Mouse (Mus musculus) forebrain, embryonic 12.5 days (tissue): Measurements from ENCODE around the gene Smtn. TPM values are rescaled to one million over a fixed set of nuclear protein-coding genes. Genes with fewer than 3 reads are reported as not detected.

ENCODE experiments used
- ATAC-seq: fragments of 200-750 bp; cut with Nextera tagmentation; 2 replicates; pipeline ENCODE4 v1.8.0; 2017; ENCODE audit warnings: moderate TSS enrichment; ENCODE audit not compliant: low FRiP score
- H3K27ac ChIP-seq: fragments of 300-500 bp; sonication (generic); 2 replicates; pipeline ENCODE4 v1.5.1; 2016; ENCODE audit warnings: mild to moderate bottlenecking
- H3K27me3 ChIP-seq: fragments of 300-500 bp; sonication (generic); 2 replicates; pipeline ENCODE4 v1.6.1; 2016; ENCODE audit warnings: mild to moderate bottlenecking
- H3K36me3 ChIP-seq: fragments of 300-500 bp; sonication (generic); replicated peaks from 2 replicates; pipeline ENCODE4 v1.6.1; 2016; ENCODE audit warnings: mild to moderate bottlenecking
- H3K4me1 ChIP-seq: fragments of 300-500 bp; sonication (generic); 2 replicates; pipeline ENCODE4 v1.6.1; 2016
- H3K4me2 ChIP-seq: fragments of 300-500 bp; sonication (generic); 2 replicates; pipeline ENCODE4 v1.6.1; 2016; ENCODE audit warnings: mild to moderate bottlenecking, moderate library complexity
- H3K4me3 ChIP-seq: fragments of 300-500 bp; sonication (generic); replicated peaks from 2 replicates; pipeline ENCODE4 v1.5.1; 2016; ENCODE audit warnings: mild to moderate bottlenecking
- H3K9ac ChIP-seq: fragments of 300-500 bp; sonication (generic); 2 replicates; pipeline ENCODE4 v1.6.1; 2016; ENCODE audit warnings: mild to moderate bottlenecking
- H3K9me3 ChIP-seq: fragments of 300-500 bp; sonication (generic); 2 replicates; pipeline ENCODE4 v1.6.1; 2016
- WGBS: fragments of 180-500 bp; shearing (Covaris S2); methylation state at CpG from one replicate; pipeline ENCODE4 v1.1.7; 2016; 5-methylcytosine and 5-hydroxymethylcytosine counted together
- polyA plus RNA-seq: library from polyadenylated mRNA; unstranded; fragments of >200 nt; fragmentation: Nextera tagmentation; extraction: Ambion mirVana; gene quantifications from 2 replicates; pipeline ENCODE4 v1.2.1, GENCODE M21; 2016

Gene Smtn
- polyA plus RNA-seq, 1 experiment from 2014 or later = 36.2 TPM

DNA sequence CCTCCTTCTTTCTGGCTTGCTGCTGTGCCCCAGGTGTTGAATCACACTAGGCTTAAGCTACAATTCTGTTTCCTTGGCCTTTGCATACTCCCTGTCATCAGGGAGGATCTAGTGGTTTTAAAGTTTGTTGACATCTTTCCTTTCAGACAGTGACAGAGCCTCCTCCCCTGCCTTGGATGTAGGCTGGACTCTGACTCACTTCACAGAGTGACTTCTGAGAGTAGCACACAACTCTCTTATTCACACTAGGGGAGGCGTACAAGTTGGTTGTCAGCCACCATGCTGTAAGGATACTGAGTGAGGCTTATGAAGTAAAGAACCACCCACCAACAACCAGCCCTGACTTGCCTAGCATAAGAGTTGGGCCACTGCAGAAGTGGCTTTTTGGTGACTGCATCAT is 27.5 kb upstream of the Smtn start:
- 94% methylated on average over 1 of the region's 1 CpGs for WGBS
- Histone ChIP-seq H3K4me2 (no peak overlapping the region), H3K27me3 (no peaks in the 10 kb centered on the region), H3K9me3 (no peaks in the 10 kb centered on the region), H3K27ac (no peak overlapping the region), H3K4me3 (no peak overlapping the region), H3K36me3 (no peaks in the 10 kb centered on the region), H3K9ac (no peak overlapping the region), H3K4me1 (peaks cover under 1% of the 10 kb centered on the region; the same call in 1 of the 2 replicates)
- no peak for ATAC-seq

DNA sequence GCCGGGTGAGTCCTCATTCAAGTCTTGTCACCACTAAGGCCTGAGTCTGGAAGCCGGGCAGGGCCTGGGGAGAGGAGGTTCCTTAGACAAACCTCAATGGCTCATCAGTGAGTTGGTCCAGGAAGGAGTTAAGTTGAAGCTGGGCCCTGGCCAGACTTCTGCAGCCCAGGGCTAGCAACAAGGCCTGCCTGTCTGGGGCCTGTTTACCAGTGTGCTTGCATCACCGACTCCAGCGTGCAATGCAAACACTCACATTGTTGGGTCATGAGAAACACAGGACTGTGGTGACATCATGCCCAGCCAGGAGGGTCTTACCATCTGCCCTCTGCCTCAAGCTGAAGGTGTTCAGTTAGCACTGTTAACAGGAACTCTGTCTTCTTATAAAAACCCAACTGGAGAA is 25.6 kb upstream of the Smtn start:
- Histone ChIP-seq H3K9ac (no peak overlapping the region), H3K4me3 (no peak overlapping the region), H3K4me2 (no peak overlapping the region), H3K4me1 (no peaks in the 10 kb centered on the region), H3K36me3 (no peaks in the 10 kb centered on the region), H3K27ac (no peak overlapping the region), H3K27me3 (no peaks in the 10 kb centered on the region), H3K9me3 (no peaks in the 10 kb centered on the region)
- no peak for ATAC-seq
- 87% methylated on average over 4 of the region's 4 CpGs for WGBS

DNA sequence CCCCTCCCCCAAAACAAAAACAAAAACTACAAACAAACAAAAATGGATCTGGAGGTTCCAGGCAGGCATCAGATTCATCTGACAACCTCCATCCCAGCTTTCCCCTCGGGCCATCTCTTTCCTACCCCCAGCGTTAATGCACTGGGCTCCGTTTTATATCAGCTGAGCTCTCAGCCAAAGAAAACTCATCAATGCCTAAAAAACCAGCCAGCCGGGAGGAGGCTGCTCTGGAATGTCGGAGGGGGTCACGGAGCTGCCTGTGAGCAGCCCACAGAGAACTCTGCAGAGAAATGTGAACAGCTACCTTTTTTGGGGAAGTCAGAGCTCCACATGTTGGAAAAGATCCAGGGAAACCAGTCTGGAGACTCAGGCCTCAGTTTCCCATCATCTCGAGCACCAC is 24.0 kb upstream of the Smtn start:
- WGBS = 64% methylated on average over 7 of the region's 7 CpGs
- H3K27me3 ChIP-seq = no peaks in the 10 kb centered on the region
- no peak overlapping the region for H3K27ac ChIP-seq
- H3K4me3 ChIP-seq = no peak overlapping the region
- no peaks in the 10 kb centered on the region for H3K36me3 ChIP-seq
- no peak overlapping the region for H3K9ac ChIP-seq
- H3K4me1 ChIP-seq = no peaks in the 10 kb centered on the region
- H3K4me2 ChIP-seq = no peak overlapping the region
- ATAC-seq = no peak
- no peaks in the 10 kb centered on the region for H3K9me3 ChIP-seq

DNA sequence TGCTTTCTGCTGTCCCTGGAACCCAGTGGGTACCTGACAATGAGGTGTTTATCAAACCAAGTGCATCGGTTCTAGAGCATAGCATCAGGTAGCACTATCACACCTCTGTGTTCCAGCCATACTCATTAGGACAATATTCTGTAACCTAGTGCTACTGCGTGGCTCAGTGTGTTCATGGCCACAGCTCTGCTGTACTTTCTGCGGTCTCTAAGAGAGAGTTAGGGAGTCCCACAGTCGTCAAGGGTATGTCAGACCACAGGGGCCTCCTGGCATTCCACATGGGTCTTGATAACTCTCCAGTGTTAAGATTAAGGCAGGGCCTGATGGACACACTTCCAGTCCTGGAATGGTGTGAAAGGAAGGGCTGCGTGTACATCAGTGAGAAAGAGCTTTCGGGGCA is 23.4 kb upstream of the Smtn start:
- Histone ChIP-seq H3K4me3 (no peak overlapping the region), H3K4me2 (no peak overlapping the region), H3K27ac (no peak overlapping the region), H3K36me3 (no peaks in the 10 kb centered on the region), H3K4me1 (no peaks in the 10 kb centered on the region), H3K9me3 (no peaks in the 10 kb centered on the region), H3K9ac (no peak overlapping the region), H3K27me3 (no peaks in the 10 kb centered on the region)
- ATAC-seq = no peak
- WGBS = 87% methylated on average over 6 of the region's 6 CpGs

DNA sequence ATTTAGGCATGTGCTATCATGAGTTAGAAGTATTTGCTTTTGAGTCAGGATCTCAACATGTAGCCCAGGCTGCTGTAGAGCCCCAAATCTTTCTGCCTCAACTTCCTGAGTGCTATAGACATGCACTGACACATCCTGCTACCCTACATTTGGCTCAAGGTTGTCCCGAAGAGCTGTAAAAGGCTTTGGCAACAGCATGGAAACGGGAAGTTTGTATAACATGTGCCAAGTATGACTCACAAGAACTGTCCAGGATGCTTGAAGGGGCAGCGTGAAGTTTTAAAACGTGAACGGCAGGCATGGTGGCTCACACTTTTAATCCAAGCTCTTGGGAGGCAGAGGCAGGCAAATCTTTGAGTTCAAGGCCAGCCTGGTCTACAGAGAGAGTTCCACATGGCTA is 19.8 kb upstream of the Smtn start:
- no peaks in the 10 kb centered on the region for H3K36me3 ChIP-seq
- no peaks in the 10 kb centered on the region for H3K9me3 ChIP-seq
- WGBS = 90% methylated on average over 5 of the region's 5 CpGs
- no peaks in the 10 kb centered on the region for H3K27me3 ChIP-seq
- H3K9ac ChIP-seq = no peak overlapping the region
- H3K4me1 ChIP-seq = no peaks in the 10 kb centered on the region
- H3K4me2 ChIP-seq = no peak overlapping the region
- H3K4me3 ChIP-seq = no peak overlapping the region
- ATAC-seq = no peak
- no peak overlapping the region for H3K27ac ChIP-seq

DNA sequence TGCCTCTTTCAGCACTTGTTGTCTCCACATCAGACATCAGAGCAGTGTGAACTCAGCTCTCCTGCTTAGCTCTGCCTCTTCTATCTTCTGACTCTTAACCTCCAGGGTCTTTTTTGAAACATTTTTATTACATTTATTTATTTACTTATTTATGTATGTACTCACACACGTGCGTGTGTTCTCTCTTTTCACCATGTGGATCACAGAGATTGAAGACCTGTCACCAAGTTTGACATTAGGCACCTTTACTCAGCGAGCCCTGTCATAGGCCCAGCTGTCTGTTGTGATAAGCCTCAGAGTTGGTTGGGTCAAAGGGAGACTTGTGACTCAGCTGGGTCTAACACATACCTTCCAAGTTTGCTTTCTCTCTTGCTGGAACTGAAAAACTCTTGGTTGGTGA is 17.4 kb upstream of the Smtn start:
- no peaks in the 10 kb centered on the region for H3K27me3 ChIP-seq
- H3K9ac ChIP-seq = no peak overlapping the region
- H3K27ac ChIP-seq = no peak overlapping the region
- no peaks in the 10 kb centered on the region for H3K4me1 ChIP-seq
- H3K9me3 ChIP-seq = no peaks in the 10 kb centered on the region
- no peak overlapping the region for H3K4me3 ChIP-seq
- no peaks in the 10 kb centered on the region for H3K36me3 ChIP-seq
- ATAC-seq = no peak
- H3K4me2 ChIP-seq = no peak overlapping the region
- 83% methylated on average over 3 of the region's 3 CpGs for WGBS

DNA sequence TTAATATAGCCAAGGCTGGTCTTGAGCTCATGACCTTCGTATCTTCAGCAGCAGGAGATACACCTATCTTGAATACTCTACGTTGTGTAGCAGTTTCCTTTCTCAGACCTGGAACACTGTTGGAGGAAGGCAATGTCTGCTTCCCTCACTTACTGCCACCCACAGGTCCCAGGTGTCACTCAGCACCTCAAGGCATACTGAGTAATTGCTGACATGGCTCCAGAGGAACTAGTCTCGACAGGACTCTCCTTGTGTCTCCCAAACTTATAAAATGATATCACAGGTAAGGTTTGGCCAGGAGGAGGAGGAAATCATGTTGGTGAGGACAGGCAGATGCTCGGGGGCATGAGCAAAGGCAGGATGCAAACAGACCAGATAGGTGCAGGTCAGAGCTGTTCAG is 14.6 kb upstream of the Smtn start:
- Histone ChIP-seq H3K4me2 (no peak overlapping the region), H3K36me3 (no peaks in the 10 kb centered on the region)

DNA sequence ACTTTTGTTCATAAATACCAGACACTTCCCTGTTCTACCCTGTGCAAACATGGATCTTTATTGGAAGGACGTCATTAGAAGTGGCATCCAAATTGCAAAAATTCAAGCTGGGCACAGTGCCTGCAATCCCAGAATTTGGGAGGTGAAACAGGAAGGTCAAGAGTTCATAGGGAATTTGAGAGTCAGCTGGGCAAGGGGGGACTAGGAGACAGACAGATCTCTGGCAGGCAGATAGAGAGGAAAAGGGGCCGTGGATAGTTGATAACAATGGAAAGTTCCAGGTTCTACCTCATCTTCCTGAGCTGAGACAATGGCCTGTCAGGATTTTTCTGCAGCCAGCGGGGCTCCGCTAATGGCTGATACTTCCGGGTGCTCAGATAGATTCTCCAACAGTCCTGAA is 9.4 kb upstream of the Smtn start:
- Histone ChIP-seq H3K9me3 (no peaks in the 10 kb centered on the region), H3K9ac (no peak overlapping the region), H3K4me3 (no peak overlapping the region), H3K27ac (no peak overlapping the region), H3K4me1 (peaks cover 4% of the 10 kb centered on the region), H3K36me3 (no peaks in the 10 kb centered on the region), H3K27me3 (peaks cover 4% of the 10 kb centered on the region; the same call in 1 of the 2 replicates), H3K4me2 (no peak overlapping the region)
- WGBS = 88% methylated on average over 5 of the region's 5 CpGs
- ATAC-seq = no peak

More for the DNA sequence above, 14.6 kb upstream of the Smtn start:
- no peak overlapping the region for H3K27ac ChIP-seq
- no peaks in the 10 kb centered on the region for H3K9me3 ChIP-seq
- H3K27me3 ChIP-seq = no peaks in the 10 kb centered on the region
- ATAC-seq = no peak
- no peak overlapping the region for H3K4me3 ChIP-seq
- H3K4me1 ChIP-seq = no peaks in the 10 kb centered on the region
- no peak overlapping the region for H3K9ac ChIP-seq
- 80% methylated on average over 4 of the region's 4 CpGs for WGBS

DNA sequence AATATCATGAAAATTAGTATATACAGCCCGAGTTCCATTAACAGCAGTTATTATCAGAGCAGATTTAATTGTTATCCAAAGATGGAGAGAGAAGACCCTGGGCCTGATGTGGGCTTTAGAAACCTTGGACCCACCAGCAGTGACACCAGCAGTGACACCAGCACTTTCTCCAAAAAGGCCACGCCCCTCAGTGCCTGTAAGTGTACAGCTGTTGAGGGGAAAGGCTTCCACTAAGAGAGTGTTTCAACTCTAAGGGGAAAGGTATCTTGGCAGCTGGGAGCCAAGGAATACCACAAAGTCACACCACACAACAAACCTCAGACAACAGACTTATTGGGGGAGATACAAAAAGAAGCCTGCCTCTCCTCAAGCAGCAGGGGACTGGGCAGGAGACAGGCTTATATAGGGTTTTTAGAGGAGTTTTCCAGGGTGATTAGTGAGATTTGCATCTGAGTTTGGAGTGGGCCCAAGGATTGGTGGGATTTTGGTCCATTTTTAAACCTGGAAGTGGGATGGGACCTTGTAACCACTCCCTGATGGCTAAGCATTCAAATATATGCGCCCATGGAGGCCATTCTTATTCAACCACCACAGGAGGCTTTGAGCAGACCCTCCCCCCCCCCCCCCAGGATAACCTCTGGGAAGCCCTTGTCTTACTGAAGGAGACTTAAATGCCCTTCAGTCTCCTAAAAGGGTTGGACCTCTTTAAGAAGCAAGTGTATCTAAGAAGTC is 8.3 kb upstream of the Smtn start:
- peaks cover 4% of the 10 kb centered on the region; the same call in 1 of the 2 replicates for H3K27me3 ChIP-seq
- H3K9ac ChIP-seq = no peak overlapping the region
- no peak overlapping the region for H3K4me2 ChIP-seq
- WGBS = 66% methylated on average over 3 of the region's 3 CpGs
- no peak overlapping the region for H3K4me3 ChIP-seq
- H3K27ac ChIP-seq = no peak overlapping the region
- H3K36me3 ChIP-seq = no peaks in the 10 kb centered on the region
- peaks cover 4% of the 10 kb centered on the region for H3K4me1 ChIP-seq
- H3K9me3 ChIP-seq = peaks cover 4% of the 10 kb centered on the region; the same call in 1 of the 2 replicates
- ATAC-seq = no peak

DNA sequence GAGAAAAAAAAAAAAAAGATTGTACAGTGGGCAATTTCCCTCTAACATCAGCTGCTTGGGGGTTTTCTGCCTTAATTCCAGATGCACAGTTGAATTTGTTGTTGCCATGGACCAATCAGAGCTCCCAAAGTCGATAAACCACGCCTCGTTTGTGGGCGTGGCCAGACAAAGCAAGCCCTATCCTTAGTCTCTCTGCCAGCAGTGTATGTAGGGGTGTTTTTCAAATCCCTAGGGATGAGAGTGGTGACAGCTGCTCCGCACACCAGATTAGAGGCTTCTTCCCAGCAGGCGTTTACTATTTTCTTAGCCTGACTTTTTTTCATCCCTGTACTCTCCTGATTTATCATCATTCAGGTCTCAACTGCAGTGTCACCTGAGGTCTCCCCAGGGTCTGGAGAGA is 7.6 kb upstream of the Smtn start:
- no peak overlapping the region for H3K4me2 ChIP-seq
- peaks cover 4% of the 10 kb centered on the region for H3K4me1 ChIP-seq
- H3K27me3 ChIP-seq = peaks cover 4% of the 10 kb centered on the region; the same call in 1 of the 2 replicates
- H3K9me3 ChIP-seq = peaks cover 4% of the 10 kb centered on the region; the same call in 1 of the 2 replicates
- H3K27ac ChIP-seq = no peak overlapping the region
- no peak overlapping the region for H3K9ac ChIP-seq
- no peaks in the 10 kb centered on the region for H3K36me3 ChIP-seq
- no peak overlapping the region for H3K4me3 ChIP-seq
- WGBS = 52% methylated on average over 6 of the region's 6 CpGs
- ATAC-seq = 0 out of 2 replicates have a peak, but pooled peaks have one; percentile 49

DNA sequence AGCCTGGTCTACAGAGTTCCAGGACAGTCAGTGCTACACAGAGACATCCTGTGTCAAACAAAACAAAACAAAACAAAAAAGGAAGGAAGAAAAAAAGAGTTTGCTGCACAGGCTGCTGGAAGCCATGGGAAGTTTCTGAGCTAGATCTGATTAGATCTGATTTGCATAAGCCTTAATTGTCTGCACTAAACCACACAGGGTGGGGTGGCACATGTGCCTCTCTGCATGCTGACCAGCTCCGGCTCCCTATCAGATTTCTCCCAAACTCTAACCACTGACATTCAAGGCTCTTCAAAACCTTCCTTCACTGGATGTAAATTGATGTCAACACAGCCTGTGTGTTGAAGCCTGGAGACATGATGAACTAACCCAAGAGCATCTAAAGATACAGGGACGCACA is 6.6 kb upstream of the Smtn start:
- no peak for ATAC-seq
- Histone ChIP-seq H3K4me1 (peaks cover 4% of the 10 kb centered on the region), H3K27ac (no peak overlapping the region), H3K9me3 (peaks cover 4% of the 10 kb centered on the region; the same call in 1 of the 2 replicates), H3K9ac (no peak overlapping the region), H3K4me3 (no peak overlapping the region), H3K27me3 (peaks cover 4% of the 10 kb centered on the region; the same call in 1 of the 2 replicates), H3K4me2 (no peak overlapping the region), H3K36me3 (no peaks in the 10 kb centered on the region)
- 76% methylated on average over 2 of the region's 2 CpGs for whole genome bisulfite sequencing

DNA sequence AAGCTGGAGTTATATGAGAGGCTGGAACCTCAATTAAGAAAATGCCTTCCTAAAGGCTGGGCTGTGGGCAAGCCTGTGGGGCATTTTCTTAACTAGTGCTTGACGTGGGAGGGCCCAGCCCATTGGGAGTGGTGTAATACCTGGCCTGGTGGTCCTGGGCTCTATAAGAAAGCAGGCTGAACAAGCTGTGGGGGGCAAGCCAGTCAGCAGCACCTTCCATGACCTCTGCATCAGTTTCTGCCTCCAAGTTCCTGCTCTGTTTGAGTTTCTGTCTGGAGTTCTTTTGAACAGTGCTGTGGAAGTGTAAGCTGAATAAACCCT is 5.8 kb upstream of the Smtn start:
- WGBS = 35% methylated on average over 1 of the region's 1 CpGs
- Histone ChIP-seq H3K36me3 (no peaks in the 10 kb centered on the region), H3K4me2 (no peak overlapping the region), H3K9ac (no peak overlapping the region), H3K9me3 (peaks cover 4% of the 10 kb centered on the region; the same call in 1 of the 2 replicates), H3K4me3 (no peak overlapping the region), H3K27ac (no peak overlapping the region), H3K27me3 (peaks cover 4% of the 10 kb centered on the region; the same call in 1 of the 2 replicates), H3K4me1 (peaks cover 4% of the 10 kb centered on the region)
- ATAC-seq = no peak

DNA sequence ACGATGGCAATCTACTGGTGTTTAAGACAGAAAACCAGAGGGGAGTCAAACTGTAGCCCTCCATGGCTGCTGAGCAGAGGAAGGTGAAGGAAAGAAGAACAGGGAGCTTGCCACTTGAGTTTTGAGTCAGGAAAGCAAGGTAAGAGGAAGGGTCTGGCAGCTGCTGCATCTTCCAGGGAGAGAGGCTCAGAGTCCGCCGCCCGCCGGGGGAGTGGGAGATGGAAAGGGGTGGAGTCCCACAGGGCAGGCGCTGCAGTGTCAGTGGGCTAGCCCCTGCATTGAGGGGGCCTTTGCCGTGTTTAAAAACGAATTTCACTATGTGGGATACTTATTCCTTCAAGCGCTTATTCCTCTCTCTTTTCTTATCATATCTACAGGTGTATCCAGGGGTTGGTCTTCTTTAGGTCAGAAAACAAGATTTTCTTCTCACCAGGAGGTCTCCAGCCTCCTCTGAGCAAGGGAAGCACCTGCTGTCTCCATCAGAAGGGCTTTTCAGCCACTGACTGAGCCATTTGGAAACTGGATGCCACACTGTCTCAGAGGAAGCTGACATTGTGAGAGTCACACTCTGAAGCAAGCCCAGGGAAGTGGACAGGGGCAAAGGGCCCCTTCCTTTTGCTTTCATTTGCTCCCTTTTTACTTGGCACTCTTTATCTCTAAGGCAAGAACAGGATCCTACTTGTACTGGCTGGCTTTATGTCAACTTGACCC is 5.3 kb upstream of the Smtn start:
- Histone ChIP-seq H3K4me2 (no peak overlapping the region), H3K27me3 (peaks cover 4% of the 10 kb centered on the region; the same call in 1 of the 2 replicates), H3K27ac (no peak overlapping the region), H3K36me3 (no peaks in the 10 kb centered on the region), H3K9me3 (peaks cover 4% of the 10 kb centered on the region; the same call in 1 of the 2 replicates), H3K9ac (no peak overlapping the region), H3K4me1 (peaks cover 4% of the 10 kb centered on the region), H3K4me3 (no peak overlapping the region)
- WGBS = 13% methylated on average over 9 of the region's 9 CpGs
- ATAC-seq = no peak
